Mouse (Mus musculus): ENCODE results near the gene Frmd8. TPM values are rescaled to one million over a fixed set of nuclear protein-coding genes. Genes with fewer than 3 reads are reported as not detected.

The Frmd8 gene
- polyA plus RNA-seq, 1 experiment from 2014 or later: 13.8 TPM

GRCm38 (mm10) chr19:5907275-5907674 is 32.2 kb upstream of the Frmd8 start:
- ATAC-seq (ENCODE audit: low FRiP score, low TSS enrichment) (no peak), DNase-seq (ENCODE audit: low spot score) (no peak)
- Histone ChIP-seq H3K27ac (replicated peaks) (no peak overlapping the region), H3K27me3 (ENCODE audit: control insufficient read depth, insufficient read depth, low read length) (no peaks in the 10 kb centered on the region), H3K9ac (ENCODE audit: low read length) (no peak overlapping the region), H3K4me1 (replicated peaks; ENCODE audit: control insufficient read depth, insufficient read depth) (peaks cover 3% of the 10 kb centered on the region; the same call in 1 of the 2 replicates), H3K4me3 (ENCODE audit: low read depth, low read length) (no peak overlapping the region), H3K4me2 (replicated peaks; ENCODE audit: low read depth) (no peak overlapping the region), H3K9me3 (ENCODE audit: control insufficient read depth, low read length) (no peaks in the 10 kb centered on the region), H3K36me3 (ENCODE audit: control insufficient read depth, insufficient read depth, low read length) (peaks cover 36% of the 10 kb centered on the region)
- no peak for TF ChIP-seq CTCF (IDR thresholded peaks at IDR 0.05; ENCODE audit: low read depth)
- TF ChIP-seq EP300 (optimal IDR thresholded peaks at IDR 0.05): no peak
- 51% methylated on average over 3 of the region's 3 CpGs for WGBS

DNA sequence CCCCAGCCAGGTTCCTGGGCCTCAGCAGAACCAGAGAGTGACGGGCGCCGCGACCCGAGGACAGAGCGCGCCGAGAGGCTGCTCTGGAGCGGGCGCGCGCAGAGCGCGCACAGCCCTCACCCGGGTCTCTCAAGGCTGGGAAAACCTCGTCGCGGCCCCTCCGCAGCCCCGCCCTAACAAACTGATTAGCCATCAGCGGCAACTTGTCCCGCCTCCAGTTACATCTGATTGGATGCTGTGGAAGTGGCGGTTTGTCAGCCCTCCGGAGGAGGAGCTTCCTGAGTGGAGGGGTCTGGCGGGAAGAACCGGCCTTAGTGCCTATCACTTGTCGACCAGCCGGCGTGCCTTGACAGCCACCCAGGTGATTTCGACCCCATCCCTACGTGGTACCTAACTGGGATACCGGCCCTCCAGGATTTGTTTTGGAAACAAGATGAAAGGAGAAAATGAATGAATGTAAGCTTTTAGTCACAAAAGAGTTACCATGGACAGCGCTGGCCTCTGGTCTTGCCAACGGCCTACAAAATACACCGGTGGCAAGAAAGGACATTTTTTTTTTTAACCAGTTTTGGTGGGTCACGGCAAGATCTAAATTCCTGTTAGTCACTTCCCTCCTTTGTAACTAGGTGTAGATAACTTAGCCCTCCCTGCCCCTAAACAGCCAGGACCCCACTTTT is 19.1 kb upstream of the Frmd8 start, which contains the start of gene Tigd3:
Tigd3 (minus strand) TSS at position 148 of the 677 bp plus-strand sequence.
- no peaks in the 10 kb centered on the region for H3K9me3 ChIP-seq (ENCODE audit: control insufficient read depth, low read length)
- 3% methylated on average over 34 of the region's 36 CpGs for WGBS
- 0 out of 2 replicates have a peak within 1 kb of the TSS, but pooled peaks have one; percentile 30 for H3K27ac ChIP-seq (replicated peaks)
- H3K4me1 ChIP-seq (replicated peaks; ENCODE audit: control insufficient read depth, insufficient read depth): no peaks in the 10 kb centered on the region; the same call in 1 of the 2 replicates
- peaks cover 10% of the 10 kb centered on the region for H3K36me3 ChIP-seq (ENCODE audit: control insufficient read depth, insufficient read depth, low read length)
- H3K4me3 ChIP-seq (ENCODE audit: low read depth, low read length): peak within 1 kb of the TSS; percentile 62
- H3K27me3 ChIP-seq (ENCODE audit: control insufficient read depth, insufficient read depth, low read length): no peaks in the 10 kb centered on the region
- no peak for TF ChIP-seq CTCF (IDR thresholded peaks at IDR 0.05; ENCODE audit: low read depth)
- no peak for TF ChIP-seq EP300 (optimal IDR thresholded peaks at IDR 0.05)
- H3K4me2 ChIP-seq (replicated peaks; ENCODE audit: low read depth): peak within 1 kb of the TSS; percentile 85
- H3K9ac ChIP-seq (ENCODE audit: low read length): peak within 1 kb of the TSS; percentile 72
- DNase-seq (ENCODE audit: low spot score) (peak; percentile 90), ATAC-seq (ENCODE audit: low FRiP score, low TSS enrichment) (peak; percentile 94)

- no peaks in the 10 kb centered on the region; the same call in 1 of the 2 replicates for H3K4me1 ChIP-seq (replicated peaks; ENCODE audit: control insufficient read depth, insufficient read depth)
- peak overlapping the region; percentile 85 for H3K4me2 ChIP-seq (replicated peaks; ENCODE audit: low read depth)
- H3K27me3 ChIP-seq (ENCODE audit: control insufficient read depth, insufficient read depth, low read length): no peaks in the 10 kb centered on the region
- no peaks in the 10 kb centered on the region for H3K9me3 ChIP-seq (ENCODE audit: control insufficient read depth, low read length)
- H3K4me3 ChIP-seq (ENCODE audit: low read depth, low read length): peak overlapping the region; percentile 62
- 10% methylated on average over 30 of the region's 31 CpGs for WGBS
- DNase-seq (ENCODE audit: low spot score): no peak
- TF ChIP-seq EP300 (optimal IDR thresholded peaks at IDR 0.05): no peak
- TF ChIP-seq CTCF (IDR thresholded peaks at IDR 0.05; ENCODE audit: low read depth): no peak
- ATAC-seq (ENCODE audit: low FRiP score, low TSS enrichment): peak; percentile 18; the same call in 1 of the 2 replicates
- H3K9ac ChIP-seq (ENCODE audit: low read length): peak overlapping the region; percentile 72
- H3K36me3 ChIP-seq (ENCODE audit: control insufficient read depth, insufficient read depth, low read length): peaks cover 8% of the 10 kb centered on the region
- H3K27ac ChIP-seq (replicated peaks): 0 out of 2 replicates have a peak overlapping the region, but pooled peaks have one; percentile 30
Observed at GRCm38 (mm10) chr19:5893282-5894001, 18.4 kb upstream of the Frmd8 start.

DNA sequence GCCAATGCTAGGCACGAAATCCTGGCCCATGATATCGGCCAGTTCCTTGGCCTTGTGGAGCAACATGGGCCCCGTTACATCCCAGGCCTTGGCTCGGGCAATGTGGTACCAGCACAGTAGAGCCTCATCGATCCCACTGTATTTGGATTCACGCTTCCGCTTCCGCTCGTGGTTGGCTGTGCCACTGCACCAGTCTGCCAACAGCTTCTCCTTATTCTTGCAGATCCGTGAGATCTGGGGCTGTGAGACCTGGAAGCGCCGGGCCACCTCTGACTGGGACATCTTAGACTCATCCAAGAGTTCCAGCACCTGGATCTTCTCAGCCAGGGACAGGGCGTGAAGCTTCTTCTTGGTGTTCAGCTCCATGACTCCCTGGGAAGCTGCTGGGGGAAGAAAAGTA is 17.7 kb upstream of the Frmd8 start:
- ATAC-seq (ENCODE audit: low FRiP score, low TSS enrichment) (no peak), DNase-seq (ENCODE audit: low spot score) (no peak)
- no peaks in the 10 kb centered on the region for H3K27me3 ChIP-seq (ENCODE audit: control insufficient read depth, insufficient read depth, low read length)
- H3K9ac ChIP-seq (ENCODE audit: low read length): no peak overlapping the region
- no peak overlapping the region for H3K4me3 ChIP-seq (ENCODE audit: low read depth, low read length)
- WGBS: 89% methylated on average over 13 of the region's 13 CpGs
- peaks cover 5% of the 10 kb centered on the region for H3K36me3 ChIP-seq (ENCODE audit: control insufficient read depth, insufficient read depth, low read length)
- H3K27ac ChIP-seq (replicated peaks): no peak overlapping the region
- no peaks in the 10 kb centered on the region for H3K9me3 ChIP-seq (ENCODE audit: control insufficient read depth, low read length)
- TF ChIP-seq EP300 (optimal IDR thresholded peaks at IDR 0.05): no peak
- TF ChIP-seq CTCF (IDR thresholded peaks at IDR 0.05; ENCODE audit: low read depth): no peak
- H3K4me1 ChIP-seq (replicated peaks; ENCODE audit: control insufficient read depth, insufficient read depth): no peaks in the 10 kb centered on the region; the same call in 1 of the 2 replicates
- H3K4me2 ChIP-seq (replicated peaks; ENCODE audit: low read depth): no peak overlapping the region

DNA sequence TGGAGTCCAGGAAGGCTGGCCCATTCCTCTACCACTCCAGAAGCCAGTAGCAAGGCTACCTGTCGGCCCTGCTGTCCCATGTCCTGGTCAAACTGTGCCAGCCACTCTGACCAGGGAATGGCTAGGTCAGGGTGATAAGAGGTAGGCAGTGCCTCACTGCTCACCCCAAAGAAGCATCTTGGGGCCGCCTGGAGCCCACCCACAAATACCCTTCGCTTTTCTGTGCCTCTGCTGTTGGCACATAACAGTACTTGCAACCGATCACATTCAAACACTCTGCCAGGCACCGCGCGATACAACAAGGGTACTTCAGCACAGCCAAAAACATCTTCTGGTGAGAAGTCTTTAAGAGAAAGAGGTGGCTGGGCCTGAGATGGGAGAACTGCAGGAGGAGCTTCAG is 17.2 kb upstream of the Frmd8 start:
- H3K9ac ChIP-seq (ENCODE audit: low read length): no peak overlapping the region
- no peaks in the 10 kb centered on the region for H3K27me3 ChIP-seq (ENCODE audit: control insufficient read depth, insufficient read depth, low read length)
- no peak overlapping the region for H3K4me2 ChIP-seq (replicated peaks; ENCODE audit: low read depth)
- H3K27ac ChIP-seq (replicated peaks): no peak overlapping the region
- ATAC-seq (ENCODE audit: low FRiP score, low TSS enrichment): no peak
- no peaks in the 10 kb centered on the region for H3K9me3 ChIP-seq (ENCODE audit: control insufficient read depth, low read length)
- no peaks in the 10 kb centered on the region; the same call in 1 of the 2 replicates for H3K4me1 ChIP-seq (replicated peaks; ENCODE audit: control insufficient read depth, insufficient read depth)
- 93% methylated on average over 7 of the region's 7 CpGs for WGBS
- TF ChIP-seq EP300 (optimal IDR thresholded peaks at IDR 0.05) (no peak), CTCF (IDR thresholded peaks at IDR 0.05; ENCODE audit: low read depth) (no peak)
- peaks cover 5% of the 10 kb centered on the region for H3K36me3 ChIP-seq (ENCODE audit: control insufficient read depth, insufficient read depth, low read length)
- no peak overlapping the region for H3K4me3 ChIP-seq (ENCODE audit: low read depth, low read length)
- DNase-seq (ENCODE audit: low spot score): no peak
